Mouse (Mus musculus) yolk sac, embryonic 10.5 days (tissue): ENCODE results near the gene Spice1.

ENCODE experiments used
- DNase-seq: peaks from one replicate; pipeline ENCODE4 v3.0.0-alpha.2; 2017; ENCODE audit warnings: low spot score

Spice1 gene

GRCm38 (mm10) chr16:44375459-44375858 is 28.5 kb downstream of the Spice1 start:
- no peak for DNase-seq

- DNase-seq = no peak
Measured at GRCm38 (mm10) chr16:44380006-44380405, 33.1 kb downstream of the Spice1 start.

GRCm38 (mm10) chr16:44381578-44381977 is 34.7 kb downstream of the Spice1 start:
- no peak for DNase-seq

- DNase-seq = no peak
Measured at GRCm38 (mm10) chr16:44383549-44383948, 36.6 kb downstream of the Spice1 start.

GRCm38 (mm10) chr16:44384251-44384650 is 37.3 kb downstream of the Spice1 start:
- DNase-seq = no peak

- DNase-seq = peak; percentile 43
Measured at GRCm38 (mm10) chr16:44391877-44392548, 45.1 kb downstream of the Spice1 start.

GRCm38 (mm10) chr16:44394577-44395243 is 47.8 kb downstream of the Spice1 start, which contains the start of gene Cfap44:
Gene Cfap44, plus strand, starts transcription at chr16:44394796.
- DNase-seq = peak; percentile 86

GRCm38 (mm10) chr16:44404933-44405332 is 58.0 kb downstream of the Spice1 start:
- no peak for DNase-seq

- no peak for DNase-seq
Measured at GRCm38 (mm10) chr16:44407211-44407610, 60.3 kb downstream of the Spice1 start.

GRCm38 (mm10) chr16:44408290-44408689 is 61.4 kb downstream of the Spice1 start:
- no peak for DNase-seq

GRCm38 (mm10) chr16:44410176-44410575 is 63.3 kb downstream of the Spice1 start:
- no peak for DNase-seq

GRCm38 (mm10) chr16:44417596-44417995 is 70.7 kb downstream of the Spice1 start:
- DNase-seq = no peak

- DNase-seq = no peak
Measured at GRCm38 (mm10) chr16:44421735-44422134, 74.8 kb downstream of the Spice1 start.

- DNase-seq = no peak
Measured at GRCm38 (mm10) chr16:44423499-44423898, 76.6 kb downstream of the Spice1 start.

- no peak for DNase-seq
Measured at GRCm38 (mm10) chr16:44428456-44428855, 81.5 kb downstream of the Spice1 start.

GRCm38 (mm10) chr16:44430021-44430420 is 83.1 kb downstream of the Spice1 start:
- no peak for DNase-seq

- no peak for DNase-seq
Measured at GRCm38 (mm10) chr16:44434931-44435330, 88.0 kb downstream of the Spice1 start.

- no peak for DNase-seq
Measured at GRCm38 (mm10) chr16:44435481-44435880, 88.6 kb downstream of the Spice1 start.
